ENCODE assay signal across 8 mouse cellular contexts in genomic region chr9:87419376-87419775, GRCm38 (mm10).
A peak's percentile ranks its signal among the peaks of the same experiment; 100 is the strongest.
DNase-seq lines count a peak whose midpoint lies in the region; ATAC-seq and TF ChIP-seq lines count a peak whose summit lies in the region.

No protein-coding gene starts in this region.

- TF ChIP-seq CTCF in MEL (IDR thresholded peaks at IDR 0.05 in 2 of 3, conservative IDR thresholded peaks at IDR 0.05 in 1 of 3; ENCODE audit: control insufficient read depth in 1 of 3, insufficient read depth in 1 of 3, low read depth in 2 of 3, low read length in 3 of 3, poor library complexity in 1 of 3, severe bottlenecking in 1 of 3) = peak in 2 of 3 experiments; percentile 5 to 39; a peak in 3 of 6 replicates

- no peaks in the 10 kb centered on the region for H3K9me3 ChIP-seq in heart, embryonic 11.5 days (replicated peaks; ENCODE audit: control insufficient read depth, low read length)
- H3K9me3 ChIP-seq in MEL (replicated peaks; ENCODE audit: insufficient read depth, low read length) = no peaks in the 10 kb centered on the region
- H3K9me3 ChIP-seq in embryonic facial prominence, embryonic 11.5 days (replicated peaks; ENCODE audit: control insufficient read depth, low read length) = no peaks in the 10 kb centered on the region
- no peaks in the 10 kb centered on the region for H3K9me3 ChIP-seq in hindbrain, embryonic 13.5 days

- no peak overlapping the region for H3K4me2 ChIP-seq in heart, embryonic 11.5 days
- no peak overlapping the region for H3K4me2 ChIP-seq in embryonic facial prominence, embryonic 11.5 days (ENCODE audit: low read depth, low read length)
- H3K4me2 ChIP-seq in hindbrain, embryonic 13.5 days = no peak overlapping the region

- no peak for TF ChIP-seq EP300 in MEL (IDR thresholded peaks at IDR 0.05; ENCODE audit: low read depth in 1 of 2, low read length in 2 of 2)

- intact Hi-C loops in left cerebral cortex, postnatal 4 days (cut with DNase I) = loop anchor here (5.0 kb wide), 1 partner anchor 313 kb away; the partner anchor contains the start of gene Tbx18

- WGBS in heart, embryonic 11.5 days (ENCODE audit: insufficient replicate concordance) = 10% methylated on average over 12 of the region's 12 CpGs
- 13% methylated on average over 12 of the region's 12 CpGs for WGBS in embryonic facial prominence, embryonic 11.5 days
- 15% methylated on average over 12 of the region's 12 CpGs for WGBS in hindbrain, embryonic 13.5 days

- TF ChIP-seq POLR2A in MEL (IDR thresholded peaks at IDR 0.05; ENCODE audit: control insufficient read depth in 1 of 2, insufficient read depth in 1 of 2, low read depth in 1 of 2, low read length in 2 of 2, poor library complexity in 1 of 2) = no peak

- no peaks in the 10 kb centered on the region for H3K36me3 ChIP-seq in heart, embryonic 11.5 days (ENCODE audit: control insufficient read depth, insufficient read depth, low read length)
- no peaks in the 10 kb centered on the region for H3K36me3 ChIP-seq in MEL (ENCODE audit: control insufficient read depth in 1 of 2, insufficient read depth in 2 of 2, low read length in 2 of 2)
- H3K36me3 ChIP-seq in embryonic facial prominence, embryonic 11.5 days (replicated peaks; ENCODE audit: control insufficient read depth, insufficient read depth, low read depth, low read length) = no peaks in the 10 kb centered on the region
- no peaks in the 10 kb centered on the region for H3K36me3 ChIP-seq in hindbrain, embryonic 13.5 days

- no peak for ATAC-seq in heart, embryonic 11.5 days (replicated peaks; ENCODE audit: insufficient number of reproducible peaks, low FRiP score, low TSS enrichment)
- ATAC-seq in embryonic facial prominence, embryonic 11.5 days (replicated peaks; ENCODE audit: insufficient number of reproducible peaks, low FRiP score, low TSS enrichment, low read depth) = peak; percentile 24; the same call in 1 of the 2 replicates
- ATAC-seq in hindbrain, embryonic 13.5 days (ENCODE audit: low FRiP score) = 0 out of 2 replicates have a peak, but pooled peaks have one; percentile 49
- no peak for ATAC-seq in activated CD4-positive, CD25-positive, alpha-beta regulatory T cell, adult 4 months

- TF ChIP-seq RAD21 in MEL (IDR thresholded peaks at IDR 0.05; ENCODE audit: low read depth, low read length) = no peak

- peak; percentile 83 for DNase-seq in heart, adult 11 months
- no peak for DNase-seq in MEL (ENCODE audit: low read depth, low spot score)
- peak; percentile 76 for DNase-seq in embryonic facial prominence, embryonic 11.5 days (ENCODE audit: low spot score)
- peak; percentile 70 for DNase-seq in left cerebral cortex, postnatal 4 days
- DNase-seq in right cerebral cortex, adult 18-20 months = peak; percentile 65

- no peak overlapping the region for H3K9ac ChIP-seq in heart, embryonic 11.5 days (ENCODE audit: low read depth, low read length)
- H3K9ac ChIP-seq in MEL (ENCODE audit: control insufficient read depth, low read depth, low read length, poor library complexity, severe bottlenecking) = no peak overlapping the region
- no peak overlapping the region for H3K9ac ChIP-seq in embryonic facial prominence, embryonic 11.5 days (replicated peaks; ENCODE audit: low read length)
- no peak overlapping the region for H3K9ac ChIP-seq in hindbrain, embryonic 13.5 days

- no peaks in the 10 kb centered on the region for H3K79me2 ChIP-seq in MEL (ENCODE audit: control insufficient read depth, insufficient read depth, low read length, poor library complexity)

- H3K27me3 ChIP-seq in heart, embryonic 11.5 days (ENCODE audit: control insufficient read depth, insufficient read depth, low read length) = peaks cover 6% of the 10 kb centered on the region; the same call in 1 of the 2 replicates
- H3K27me3 ChIP-seq in MEL (ENCODE audit: control insufficient read depth in 1 of 2, insufficient read depth in 2 of 2, low read length in 2 of 2) = no peaks in the 10 kb centered on the region
- H3K27me3 ChIP-seq in embryonic facial prominence, embryonic 11.5 days (ENCODE audit: control insufficient read depth, insufficient read depth, low read length) = no peaks in the 10 kb centered on the region
- H3K27me3 ChIP-seq in hindbrain, embryonic 13.5 days = 0 out of 2 replicates have a peak, but pooled peaks cover 2% of the 10 kb centered on the region

- no peak overlapping the region for H3K27ac ChIP-seq in heart, embryonic 11.5 days (ENCODE audit: low read depth, low read length)
- H3K27ac ChIP-seq in MEL (ENCODE audit: control insufficient read depth, low read depth, low read length) = no peak overlapping the region
- H3K27ac ChIP-seq in embryonic facial prominence, embryonic 11.5 days (replicated peaks; ENCODE audit: low read depth, low read length) = no peak overlapping the region
- H3K27ac ChIP-seq in hindbrain, embryonic 13.5 days = no peak overlapping the region

- no peaks in the 10 kb centered on the region for H3K4me1 ChIP-seq in heart, embryonic 11.5 days (ENCODE audit: control insufficient read depth, insufficient read depth, low read length)
- H3K4me1 ChIP-seq in MEL (ENCODE audit: control insufficient read depth in 1 of 2, insufficient read depth in 2 of 2, low read length in 2 of 2) = no peaks in the 10 kb centered on the region
- H3K4me1 ChIP-seq in embryonic facial prominence, embryonic 11.5 days (ENCODE audit: control insufficient read depth, insufficient read depth, low read length) = no peaks in the 10 kb centered on the region
- H3K4me1 ChIP-seq in hindbrain, embryonic 13.5 days (replicated peaks) = no peaks in the 10 kb centered on the region

- H3K4me3 ChIP-seq in heart, embryonic 11.5 days (ENCODE audit: low read depth, low read length) = no peak overlapping the region
- no peak overlapping the region for H3K4me3 ChIP-seq in MEL (ENCODE audit: control insufficient read depth in 1 of 2, insufficient read depth in 1 of 2, low read depth in 2 of 2, low read length in 2 of 2)
- H3K4me3 ChIP-seq in embryonic facial prominence, embryonic 11.5 days (ENCODE audit: low read depth, low read length) = no peak overlapping the region
- H3K4me3 ChIP-seq in hindbrain, embryonic 13.5 days = no peak overlapping the region

TF ChIP-seq in MEL, 35 proteins besides CTCF, POLR2A, EP300 and RAD21:
- TF ChIP-seq TBP (IDR thresholded peaks at IDR 0.05; ENCODE audit: low read depth, low read length) = no peak
- no peak for TF ChIP-seq BHLHE40 (IDR thresholded peaks at IDR 0.05; ENCODE audit: borderline replicate concordance, low read depth, low read length)
- TF ChIP-seq CHD2 (IDR thresholded peaks at IDR 0.05; ENCODE audit: low read length) = no peak
- no peak for TF ChIP-seq ETS1 (IDR thresholded peaks at IDR 0.05; ENCODE audit: low read depth, low read length)

Comparison
In these comparisons a context has a peak if more than half of its experiments do, and no peak if none do; other contexts are left out.
1. ATAC-seq: peak in embryonic facial prominence, embryonic 11.5 days (single experiment) and hindbrain, embryonic 13.5 days (single experiment); none in heart, embryonic 11.5 days (single experiment) and activated CD4-positive, CD25-positive, alpha-beta regulatory T cell, adult 4 months (single experiment).